Mouse (Mus musculus) embryo, embryonic 9.5 days (tissue): Measurements from ENCODE around the gene Vhl.

Experiments
- DNase-seq: peaks from one replicate; pipeline ENCODE4 v3.0.0-alpha.2; 2017; ENCODE audit errors: extremely low spot score

Gene Vhl

DNA sequence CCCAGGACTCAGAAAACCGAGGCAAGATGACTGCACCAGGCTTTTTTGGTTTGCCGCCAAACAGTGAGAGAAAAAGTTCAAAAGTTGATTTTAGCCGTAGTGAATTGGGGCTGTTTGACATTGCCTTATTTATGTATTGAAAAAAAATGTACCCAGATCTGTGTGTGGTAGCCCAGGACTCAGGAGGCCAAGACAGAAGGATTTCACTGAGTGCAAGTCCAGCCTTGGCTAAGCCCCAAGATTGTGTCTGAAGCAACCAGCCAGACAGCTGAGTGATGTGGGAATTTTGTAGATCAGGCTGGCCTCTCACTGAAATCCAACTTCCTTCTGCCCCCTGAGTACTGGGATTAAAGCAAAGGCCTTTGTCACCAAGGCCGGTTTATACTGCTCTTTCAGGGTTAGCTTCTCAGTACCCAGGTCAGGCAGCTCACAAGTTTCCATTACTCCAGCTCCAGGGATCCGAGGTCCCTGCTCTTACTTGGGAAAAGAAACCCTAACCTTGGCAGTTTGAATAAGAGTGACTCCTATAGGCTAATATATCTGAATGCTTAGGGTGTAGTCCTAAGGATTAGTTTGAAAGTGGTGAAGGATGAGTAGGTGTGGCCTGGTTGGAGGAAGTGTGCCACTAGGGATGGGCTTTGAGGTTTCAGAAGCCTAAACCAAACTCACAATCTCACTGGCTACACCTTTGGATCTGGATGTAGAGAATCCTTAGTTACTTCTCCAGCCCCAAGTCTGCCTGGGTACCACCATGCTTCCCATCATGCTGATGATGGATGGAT is 1.4 kb downstream of the Vhl start:
- DNase-seq = no peak

GRCm38 (mm10) chr6:113630322-113630721 is 6.6 kb downstream of the Vhl start:
- no peak for DNase-seq

DNA sequence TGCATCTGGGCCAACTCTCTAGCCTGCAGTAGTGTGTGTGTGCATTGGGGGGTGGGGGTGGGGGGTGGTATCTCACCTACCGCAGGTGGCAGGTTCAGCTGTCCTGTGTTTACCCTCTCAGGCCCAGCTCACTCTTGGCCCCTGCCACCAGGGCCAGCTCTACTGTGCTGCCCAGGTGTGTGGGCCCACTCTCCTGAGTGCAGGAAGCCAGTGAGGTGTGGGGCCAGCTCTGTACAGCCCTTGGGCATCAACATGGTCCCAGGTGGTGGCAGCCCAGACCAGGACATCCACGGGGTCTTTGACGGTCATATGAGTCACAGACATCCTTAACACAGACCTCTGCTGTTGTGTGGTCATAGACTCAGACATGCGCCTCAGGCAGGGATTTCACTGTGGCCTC is 9.1 kb downstream of the Vhl start:
- no peak for DNase-seq

GRCm38 (mm10) chr6:113638302-113639040 is 14.7 kb downstream of the Vhl start, which contains the start of gene Irak2:
TSS of gene Irak2 (plus strand) at chr6:113638467.
- peak; percentile 91 for DNase-seq

DNA sequence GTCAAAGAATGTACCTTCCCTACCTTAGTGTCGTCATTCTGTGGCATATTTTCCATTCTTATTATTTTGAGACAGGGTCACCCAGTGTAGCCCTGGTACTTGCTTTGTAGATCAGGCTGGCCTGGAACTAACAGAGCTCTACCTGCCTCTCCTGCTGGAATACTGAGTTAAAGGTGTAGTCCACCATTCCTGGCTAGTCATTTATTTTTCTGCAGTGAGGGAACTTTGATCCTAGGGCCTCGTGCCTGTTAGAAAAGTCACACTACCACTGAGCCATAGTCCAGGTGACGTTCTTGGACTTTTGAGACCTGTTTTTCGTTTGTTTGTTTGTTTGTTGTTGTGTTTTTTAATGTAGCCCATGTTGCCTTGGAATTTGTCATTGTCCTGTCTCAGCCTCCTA is 15.4 kb downstream of the Vhl start:
- no peak for DNase-seq

DNA sequence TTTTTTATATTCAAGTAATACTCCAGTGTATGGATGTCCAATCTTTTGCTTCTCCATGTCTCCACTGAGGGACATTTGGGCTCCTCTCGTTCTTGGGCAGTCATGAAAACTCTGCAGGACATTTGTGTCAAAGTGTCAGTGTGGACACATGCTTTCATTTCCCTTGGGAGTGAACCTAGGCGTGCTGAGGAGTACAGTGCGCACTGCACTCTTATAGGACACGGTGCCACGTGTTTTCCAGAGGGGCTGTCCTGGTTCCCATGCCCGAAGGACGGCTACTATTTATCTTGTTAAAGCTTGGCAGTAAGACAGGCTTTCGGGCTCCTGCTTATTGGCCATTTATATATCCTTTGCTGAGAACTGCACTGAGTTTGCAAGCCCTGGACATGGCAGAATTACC is 18.8 kb downstream of the Vhl start:
- DNase-seq = no peak

GRCm38 (mm10) chr6:113643021-113643420 is 19.3 kb downstream of the Vhl start:
- DNase-seq = no peak

GRCm38 (mm10) chr6:113643967-113644366 is 20.2 kb downstream of the Vhl start:
- DNase-seq = no peak

- no peak for DNase-seq
Measured at GRCm38 (mm10) chr6:113644808-113645207, 21.0 kb downstream of the Vhl start.

DNA sequence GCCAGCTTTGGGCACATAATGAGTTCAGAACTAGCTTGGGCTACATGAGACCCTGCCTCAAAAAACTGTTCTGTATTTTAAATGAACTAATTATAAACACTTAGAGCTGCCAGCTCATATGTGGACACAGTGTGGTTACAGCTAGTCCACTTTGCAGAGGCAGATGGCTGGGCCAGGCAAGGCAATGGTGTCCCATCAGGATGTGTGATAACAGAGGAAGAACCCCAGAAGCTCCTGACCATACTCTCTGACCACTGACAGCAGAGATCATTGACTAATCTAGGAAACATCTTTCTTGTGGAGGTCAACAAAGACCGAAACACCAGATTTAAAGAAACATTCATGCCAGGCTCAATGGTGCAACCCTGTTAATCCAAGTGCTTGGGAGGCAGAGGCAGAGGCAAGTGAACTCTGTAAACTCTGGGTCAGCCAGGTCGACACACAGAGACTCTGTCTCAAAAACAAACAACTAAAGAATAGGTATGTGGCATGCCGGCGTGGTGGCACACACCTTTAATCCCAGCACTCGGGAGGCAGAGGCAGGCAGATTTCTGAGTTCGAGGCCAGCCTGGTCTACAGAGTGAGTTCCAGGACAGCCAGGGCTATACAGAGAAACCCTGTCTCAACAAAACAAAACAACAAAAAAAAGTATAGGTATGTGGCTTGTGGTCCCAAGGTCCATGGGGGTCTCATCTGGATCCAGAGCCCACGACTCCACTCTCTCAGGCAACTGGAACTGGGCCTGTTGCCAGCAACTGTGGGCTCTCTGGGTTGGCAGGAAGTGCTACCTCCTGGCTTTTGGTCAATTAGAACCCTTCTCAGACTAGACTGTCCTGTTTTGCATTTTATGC is 25.8 kb downstream of the Vhl start:
- DNase-seq = no peak

- no peak for DNase-seq
Measured at GRCm38 (mm10) chr6:113650197-113650640, 26.5 kb downstream of the Vhl start.

DNA sequence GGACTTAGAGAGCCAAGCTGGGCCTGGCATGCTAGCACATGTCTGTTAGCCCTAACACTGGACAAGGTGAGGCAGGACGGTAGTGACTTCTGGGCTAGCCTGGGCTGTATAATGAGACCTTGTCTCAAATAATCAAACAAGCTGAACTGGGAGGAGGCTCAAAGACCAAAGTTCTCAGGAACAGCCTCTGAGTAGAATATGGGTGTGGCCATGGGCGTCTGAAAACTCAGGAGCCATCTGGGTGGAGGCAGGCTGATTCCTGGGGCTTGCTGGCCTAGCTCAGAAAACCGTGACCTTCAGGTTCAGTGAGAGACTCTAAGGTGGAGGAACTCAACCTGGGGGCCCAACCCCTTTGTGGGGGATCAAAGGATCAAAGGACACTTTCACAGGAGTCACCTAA is 27.9 kb downstream of the Vhl start:
- DNase-seq = no peak

DNA sequence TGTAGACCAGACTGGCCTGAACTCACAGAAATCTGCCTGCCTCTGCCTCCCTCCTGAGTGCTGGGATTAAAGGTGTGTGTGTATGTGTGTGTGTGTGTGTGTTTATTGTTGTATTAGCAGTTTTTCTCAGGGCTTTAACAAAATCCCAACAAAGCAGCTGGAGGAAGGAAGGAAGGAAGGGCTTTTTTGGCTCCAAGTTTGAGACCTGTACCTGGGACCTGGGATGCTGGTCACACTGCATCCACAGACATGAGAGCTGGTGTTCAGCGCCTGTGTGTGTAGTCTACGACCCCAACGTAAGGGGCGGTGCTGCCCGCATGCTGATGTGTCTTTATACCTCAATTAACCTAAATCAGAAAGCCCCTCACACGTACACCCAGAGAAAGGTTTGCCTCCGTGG is 29.8 kb downstream of the Vhl start:
- DNase-seq = no peak

DNA sequence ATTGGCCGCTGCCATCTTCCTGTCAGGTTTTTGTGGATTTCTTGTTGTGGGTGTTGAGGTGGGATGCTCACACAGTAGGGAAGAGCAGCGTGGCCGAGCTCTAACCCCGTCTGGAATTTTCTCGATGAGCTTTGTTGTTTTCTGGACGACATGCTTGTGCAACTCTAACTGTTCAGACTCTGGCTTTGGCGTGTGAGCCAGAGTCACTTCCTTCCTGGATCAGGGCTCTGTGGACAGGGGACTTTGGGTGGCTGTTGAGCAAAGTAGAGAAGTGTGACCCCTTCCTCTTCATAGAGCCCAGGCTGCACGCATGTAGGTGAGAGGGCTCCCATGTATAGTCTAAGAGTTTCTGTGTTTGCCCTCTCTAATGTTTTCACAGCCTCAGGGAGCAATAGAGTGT is 30.3 kb downstream of the Vhl start:
- no peak for DNase-seq

DNA sequence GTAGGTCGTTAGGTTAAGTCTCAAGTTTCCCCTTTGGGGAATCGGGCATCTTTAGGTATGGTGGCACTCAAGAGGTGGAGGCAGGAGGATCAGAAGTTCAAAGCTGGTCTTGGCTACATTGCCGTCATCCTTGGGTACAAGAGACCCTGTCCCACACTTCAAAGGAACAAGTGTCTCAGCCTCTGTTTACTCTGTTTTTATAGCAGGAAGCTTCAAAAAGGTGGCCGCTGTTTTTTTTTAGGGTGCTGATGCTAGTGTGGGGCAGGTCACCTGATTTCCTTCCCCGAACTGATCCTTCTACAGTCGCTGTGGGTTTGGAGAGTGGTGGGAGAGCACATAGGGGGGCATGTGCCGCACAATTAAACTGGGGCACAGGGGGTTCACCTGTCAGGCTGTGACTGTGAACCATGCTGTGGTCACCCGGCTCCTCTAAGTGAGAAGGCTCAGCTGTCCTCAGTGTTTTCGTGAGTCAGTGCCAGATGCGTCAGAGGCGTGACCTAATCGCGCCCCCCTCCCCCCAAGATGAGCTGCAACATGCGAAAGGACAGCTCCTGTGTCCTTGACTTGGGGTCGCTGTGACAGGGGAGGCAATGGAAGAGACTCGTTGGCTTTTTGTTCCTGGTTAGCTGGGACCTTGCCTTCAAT is 31.1 kb downstream of the Vhl start:
- DNase-seq = no peak

DNA sequence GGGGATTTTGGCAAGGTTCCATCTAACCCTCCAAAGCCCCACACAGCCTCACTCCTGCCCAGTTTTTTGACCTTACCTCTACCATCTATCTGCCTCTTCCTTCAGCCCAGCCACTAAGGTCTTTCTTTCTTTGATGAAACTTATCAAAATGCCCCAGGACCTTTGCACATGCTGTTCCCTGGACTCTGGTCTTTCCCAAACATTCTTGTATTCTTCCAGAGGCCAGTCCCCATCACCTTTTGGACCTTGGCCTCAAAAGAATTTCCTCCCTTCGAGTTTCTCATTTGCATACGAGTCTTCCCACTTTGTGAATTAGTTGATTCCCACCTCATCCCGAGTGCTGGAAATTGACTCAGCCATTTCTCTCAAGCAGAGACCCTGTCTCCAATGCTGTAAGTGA is 31.7 kb downstream of the Vhl start:
- no peak for DNase-seq

DNA sequence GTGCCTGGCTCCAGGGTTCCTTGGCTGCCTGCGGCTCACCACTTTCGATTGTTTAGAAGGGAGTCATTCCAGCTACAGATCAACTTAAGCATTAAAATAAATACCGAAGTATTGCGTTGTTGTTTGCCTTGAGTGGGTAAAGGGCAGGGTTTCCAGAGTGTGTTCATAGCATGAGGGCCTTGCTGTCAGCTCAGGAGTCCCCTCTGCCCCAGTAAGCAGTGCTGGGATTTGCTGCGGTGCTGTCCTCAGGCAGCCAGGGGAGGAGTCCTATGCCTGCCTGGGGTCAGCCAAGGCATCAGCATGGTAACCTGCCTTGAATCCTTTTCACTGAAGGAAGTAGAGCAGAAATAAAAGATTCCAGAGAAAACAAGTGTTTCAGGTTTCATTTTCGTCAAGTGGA is 33.1 kb downstream of the Vhl start:
- no peak for DNase-seq

GRCm38 (mm10) chr6:113658226-113658625 is 34.5 kb downstream of the Vhl start:
- DNase-seq = no peak

DNA sequence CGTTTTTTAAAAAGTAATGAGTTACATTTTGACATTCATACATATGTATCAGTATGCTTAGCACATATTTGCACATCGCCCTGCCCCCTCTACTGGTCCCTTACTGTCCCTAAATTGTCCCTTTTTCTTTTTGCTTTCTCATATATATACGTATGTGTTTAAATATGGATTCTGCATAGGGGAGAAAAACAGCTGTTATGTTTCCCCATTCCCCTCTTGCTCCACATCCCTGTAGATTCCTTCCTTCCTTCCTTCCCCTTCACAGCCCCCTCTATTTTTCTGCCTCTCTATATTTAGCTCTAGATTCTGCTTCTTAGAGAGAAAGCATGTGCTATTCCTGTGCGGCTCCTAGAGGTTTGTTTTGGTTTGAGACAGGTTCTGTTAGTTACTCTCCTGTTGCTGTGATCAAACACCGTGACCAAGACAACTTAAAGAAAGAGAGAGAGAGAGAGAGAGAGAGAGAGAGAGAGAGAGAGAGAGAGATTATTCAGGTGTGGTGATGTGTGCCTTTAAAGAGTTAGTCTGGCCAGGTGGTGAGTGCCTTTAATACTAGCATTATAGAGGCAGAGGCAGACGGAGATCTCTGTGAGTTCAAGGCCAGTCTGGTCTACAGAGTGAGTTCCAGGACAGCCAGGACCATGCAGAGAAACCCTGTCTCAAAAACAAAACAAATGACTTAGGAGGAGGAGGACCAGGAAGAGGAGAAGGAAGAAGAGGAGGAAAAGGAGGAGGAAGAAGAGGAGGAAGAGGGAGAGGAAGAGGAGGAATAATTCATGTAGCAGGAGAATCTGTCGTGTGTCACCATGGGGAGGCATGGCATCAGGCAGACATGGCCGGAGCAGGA is 36.1 kb downstream of the Vhl start:
- DNase-seq = no peak

- no peak for DNase-seq
Measured at GRCm38 (mm10) chr6:113660492-113661352, 37.0 kb downstream of the Vhl start.
